Mouse (Mus musculus) heart, postnatal 25 days (tissue): ENCODE measurements around the gene Fam104a. TPM values are rescaled to one million over a fixed set of nuclear protein-coding genes. Genes with fewer than 3 reads are reported as not detected.
A peak's percentile ranks its signal among the peaks of the same experiment; 100 is the strongest.

Experiments used
- DNase-seq: peaks from one replicate; pipeline ENCODE4 v3.0.0; 2022; ENCODE audit warnings: low spot score
- intact Hi-C: fragments of 180-260 bp; cut with DNase I; formaldehyde crosslinking; loops from one replicate; pipeline ENCODE4 v1.15.1; 2025
- total RNA-seq, 2 experiments: library from RNA; stranded (reverse); gene quantifications; 2 replicates each; pipeline ENCODE4 v1.2.3; 2021

Fam104a gene
- total RNA-seq: 10 to 100 TPM; 13.9 to 15.0 TPM

- DNase-seq: peak; percentile 92
- intact Hi-C loops: no loop called here
Measured at GRCm38 (mm10) chr11:113683957-113684706, at the start of gene Fam104a, which contains the start of gene D11Wsu47e. TSS of gene Fam104a (minus strand) at chr11:113684155. TSS of gene D11Wsu47e (plus strand) at chr11:113684412.

GRCm38 (mm10) chr11:113731945-113732612, 48.1 kb upstream of the Fam104a start:
- intact Hi-C loops: no loop called here
- DNase-seq: no peak

GRCm38 (mm10) chr11:113730879-113731278, 46.9 kb upstream of the Fam104a start:
- DNase-seq: no peak
- intact Hi-C loops: no loop called here

- no peak for DNase-seq
- intact Hi-C loops: no loop called here
Measured at GRCm38 (mm10) chr11:113729917-113730316, 46.0 kb upstream of the Fam104a start.

GRCm38 (mm10) chr11:113729239-113729638, 45.3 kb upstream of the Fam104a start:
- intact Hi-C loops: no loop called here
- DNase-seq: no peak

GRCm38 (mm10) chr11:113727992-113728391, 44.0 kb upstream of the Fam104a start:
- no peak for DNase-seq
- intact Hi-C loops: no loop called here

GRCm38 (mm10) chr11:113726994-113727888, 43.3 kb upstream of the Fam104a start:
- no peak for DNase-seq
- intact Hi-C loops: no loop called here

GRCm38 (mm10) chr11:113725235-113726048, 41.5 kb upstream of the Fam104a start:
- peak; percentile 52 for DNase-seq
- intact Hi-C loops: no loop called here

- DNase-seq: no peak
- intact Hi-C loops: no loop called here
Measured at GRCm38 (mm10) chr11:113722405-113723090, 38.6 kb upstream of the Fam104a start.

GRCm38 (mm10) chr11:113717767-113718424, 33.9 kb upstream of the Fam104a start:
- intact Hi-C loops: no loop called here
- no peak for DNase-seq

- intact Hi-C loops: no loop called here
- DNase-seq: no peak
Measured at GRCm38 (mm10) chr11:113716132-113716531, 32.2 kb upstream of the Fam104a start.

GRCm38 (mm10) chr11:113715078-113715674, 31.2 kb upstream of the Fam104a start:
- no peak for DNase-seq
- intact Hi-C loops: no loop called here

GRCm38 (mm10) chr11:113711061-113711460, 27.1 kb upstream of the Fam104a start:
- no peak for DNase-seq
- intact Hi-C loops: no loop called here

- DNase-seq: no peak
- intact Hi-C loops: no loop called here
Measured at GRCm38 (mm10) chr11:113710257-113710777, 26.4 kb upstream of the Fam104a start.

GRCm38 (mm10) chr11:113709731-113710256, 25.8 kb upstream of the Fam104a start, which contains the start of gene Cpsf4l:
TSS of gene Cpsf4l (minus strand) at chr11:113710017.
- intact Hi-C loops: no loop called here
- DNase-seq: no peak

GRCm38 (mm10) chr11:113709272-113709671, 25.3 kb upstream of the Fam104a start:
- intact Hi-C loops: no loop called here
- no peak for DNase-seq

- intact Hi-C loops: no loop called here
Measured at GRCm38 (mm10) chr11:113708629-113709213, 24.8 kb upstream of the Fam104a start.

More at GRCm38 (mm10) chr11:113708629-113709213, 24.8 kb upstream of the Fam104a start:
- DNase-seq: no peak
